Mouse (Mus musculus): ENCODE measurements around the gene Ntm.

The Ntm gene

GRCm38 (mm10) chr9:29962978-29963377 is at the start of gene Ntm:
Gene Ntm, minus strand, starts transcription at chr9:29963141.
- DNase-seq (ENCODE audit: low spot score) = no peak

- DNase-seq (ENCODE audit: low spot score) = no peak
These were observed 42.8 kb upstream of the Ntm start for GRCm38 (mm10) chr9:30005701-30006100.

GRCm38 (mm10) chr9:30003612-30004011 is 40.7 kb upstream of the Ntm start:
- peak; percentile 52 for DNase-seq (ENCODE audit: low spot score)

GRCm38 (mm10) chr9:29981177-29981915 is 18.4 kb upstream of the Ntm start:
- no peak for DNase-seq (ENCODE audit: low spot score)

GRCm38 (mm10) chr9:29961954-29962867 is 730 bp downstream of the Ntm start:
- no peak for DNase-seq (ENCODE audit: low spot score)

- DNase-seq (ENCODE audit: low spot score) = no peak
These were observed 1.4 kb downstream of the Ntm start for GRCm38 (mm10) chr9:29961512-29961911.

GRCm38 (mm10) chr9:29960741-29961140 is 2.2 kb downstream of the Ntm start:
- no peak for DNase-seq (ENCODE audit: low spot score)

GRCm38 (mm10) chr9:29960236-29960635 is 2.7 kb downstream of the Ntm start:
- no peak for DNase-seq (ENCODE audit: low spot score)

- DNase-seq (ENCODE audit: low spot score) = no peak
These were observed 6.0 kb downstream of the Ntm start for GRCm38 (mm10) chr9:29956936-29957335.

- no peak for DNase-seq (ENCODE audit: low spot score)
These were observed 8.9 kb downstream of the Ntm start for GRCm38 (mm10) chr9:29954031-29954430.

GRCm38 (mm10) chr9:29949041-29949440 is 13.9 kb downstream of the Ntm start:
- no peak for DNase-seq (ENCODE audit: low spot score)

GRCm38 (mm10) chr9:29943209-29944070 is 19.5 kb downstream of the Ntm start:
- no peak for DNase-seq (ENCODE audit: low spot score)

- DNase-seq (ENCODE audit: low spot score) = no peak
These were observed 20.6 kb downstream of the Ntm start for GRCm38 (mm10) chr9:29942183-29942952.

- no peak for DNase-seq (ENCODE audit: low spot score)
These were observed 23.4 kb downstream of the Ntm start for GRCm38 (mm10) chr9:29939517-29940034.

GRCm38 (mm10) chr9:29928796-29929195 is 34.1 kb downstream of the Ntm start:
- DNase-seq (ENCODE audit: low spot score) = no peak

- DNase-seq (ENCODE audit: low spot score) = no peak
These were observed 37.6 kb downstream of the Ntm start for GRCm38 (mm10) chr9:29925382-29925781.

GRCm38 (mm10) chr9:29898406-29899054 is 64.4 kb downstream of the Ntm start:
- DNase-seq (ENCODE audit: low spot score) = no peak

GRCm38 (mm10) chr9:29897448-29897847 is 65.5 kb downstream of the Ntm start:
- no peak for DNase-seq (ENCODE audit: low spot score)

- DNase-seq (ENCODE audit: low spot score) = no peak
These were observed 70.1 kb downstream of the Ntm start for GRCm38 (mm10) chr9:29892792-29893191.

GRCm38 (mm10) chr9:29888712-29889111 is 74.2 kb downstream of the Ntm start:
- DNase-seq (ENCODE audit: low spot score) = no peak

- no peak for DNase-seq (ENCODE audit: low spot score)
These were observed 75.0 kb downstream of the Ntm start for GRCm38 (mm10) chr9:29887924-29888323.

Measured in ovary, postnatal 10 days (tissue).